Mouse (Mus musculus) mesoderm, embryonic 11.5 days (tissue): ENCODE data around the gene Usp3.
A peak's percentile ranks its signal among the peaks of the same experiment; 100 is the strongest.

Experiments
- DNase-seq: peaks from one replicate; pipeline ENCODE4 v3.0.0-alpha.2; 2012; ENCODE audit warnings: low read depth, low spot score

Gene Usp3

GRCm38 (mm10) chr9:66571986-66572700 lies 20.8 kb downstream of the Usp3 start:
- DNase-seq = no peak

DNA sequence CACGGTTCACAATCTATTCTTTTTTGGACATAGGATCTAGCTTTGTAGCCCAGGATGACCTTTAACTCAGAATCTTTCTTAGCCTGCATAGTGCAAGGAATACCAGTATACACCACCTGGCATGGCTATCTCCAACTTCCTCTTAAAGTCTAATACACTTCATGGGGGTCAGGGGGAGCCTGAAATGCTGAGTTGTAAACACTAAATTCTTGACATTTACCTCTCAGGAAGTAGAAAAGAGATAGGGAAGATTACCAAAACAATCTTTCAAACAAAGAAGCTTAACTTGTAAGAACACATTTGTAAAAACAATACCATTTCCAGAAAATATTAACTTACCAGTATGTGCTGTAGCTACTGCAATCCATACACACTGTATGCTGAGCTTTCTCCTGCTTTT lies 30.7 kb downstream of the Usp3 start:
- DNase-seq = no peak

- no peak for DNase-seq
Observed at GRCm38 (mm10) chr9:66561496-66561895, 31.4 kb downstream of the Usp3 start.

DNA sequence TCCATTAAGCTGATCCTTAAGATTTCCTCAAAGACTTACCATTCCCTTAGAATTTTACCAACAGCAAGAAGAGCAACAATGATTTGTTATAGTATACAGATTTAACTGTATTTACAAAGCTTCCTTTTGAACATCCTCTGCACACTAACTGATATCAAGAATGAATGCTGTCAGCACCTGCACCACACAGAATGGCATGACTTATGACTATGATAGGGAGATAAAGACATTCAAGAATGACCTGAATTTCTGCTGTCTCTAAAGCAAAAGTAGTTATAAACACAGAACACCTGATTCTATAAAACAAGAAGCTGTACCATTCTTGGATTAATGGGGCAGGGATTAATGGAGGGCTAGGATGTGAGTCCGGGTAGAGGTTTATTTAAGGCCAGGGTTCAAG lies 32.2 kb downstream of the Usp3 start:
- no peak for DNase-seq

- DNase-seq = peak; percentile 9
Observed at GRCm38 (mm10) chr9:66560295-66560694, 32.6 kb downstream of the Usp3 start.

GRCm38 (mm10) chr9:66558971-66559370 lies 34.0 kb downstream of the Usp3 start:
- DNase-seq = no peak

DNA sequence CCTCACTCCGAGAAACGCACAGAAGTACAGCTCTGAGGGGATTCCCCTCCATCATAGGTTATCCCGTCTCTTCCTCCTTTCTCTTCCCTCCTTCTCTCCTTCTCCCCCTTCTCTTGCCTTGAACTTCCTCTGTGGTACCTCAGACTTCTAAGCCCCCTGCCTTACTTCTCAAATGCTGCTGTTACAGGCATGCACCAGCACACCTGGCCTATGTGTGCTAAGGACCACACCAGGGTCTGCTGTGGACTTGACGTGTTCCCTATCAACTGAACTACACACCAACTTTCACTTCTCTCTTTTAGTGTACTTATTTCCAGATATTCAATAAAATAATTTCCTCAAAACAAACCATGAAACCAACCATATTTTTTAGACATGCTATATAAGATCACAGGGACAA lies 50.2 kb downstream of the Usp3 start:
- no peak for DNase-seq

DNA sequence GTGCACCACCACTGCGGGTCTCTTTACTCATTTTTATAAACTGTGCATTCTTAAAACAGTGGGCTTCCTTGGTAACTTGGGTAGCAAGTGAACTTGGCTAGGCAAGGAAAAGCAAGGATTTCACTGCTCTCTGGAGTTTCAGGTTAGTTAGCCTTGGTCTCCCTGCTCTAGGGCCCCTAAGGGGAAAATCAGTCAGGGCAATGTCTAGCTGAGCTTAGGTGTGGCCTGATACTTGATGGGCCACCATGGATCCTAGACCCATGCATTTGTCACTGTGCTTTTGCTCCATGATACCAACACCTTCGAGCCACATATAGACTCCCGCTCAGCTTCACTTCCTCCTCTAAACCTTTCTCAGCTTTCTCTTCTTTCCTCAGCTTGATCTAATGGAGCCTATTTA lies 71.3 kb downstream of the Usp3 start:
- no peak for DNase-seq

DNA sequence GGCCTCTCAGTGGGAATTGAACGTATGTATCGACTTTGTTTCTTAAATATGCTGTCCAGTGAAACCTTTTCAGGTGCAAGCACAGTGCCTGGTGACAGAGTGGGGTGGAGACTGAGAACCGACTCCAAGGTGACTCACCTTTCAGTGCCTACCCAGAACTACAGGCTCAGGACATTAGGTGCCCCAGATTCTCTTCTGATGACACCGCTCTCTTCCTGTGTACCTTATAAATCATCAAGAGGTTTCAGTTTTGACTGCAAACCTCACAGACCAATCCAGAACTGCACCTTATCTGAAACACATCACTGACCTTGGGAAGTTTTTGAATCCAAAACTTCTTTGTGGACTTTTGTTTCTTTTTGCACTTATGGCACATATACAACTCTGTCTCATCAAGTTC lies 72.6 kb downstream of the Usp3 start:
- no peak for DNase-seq

- DNase-seq = no peak
Observed at GRCm38 (mm10) chr9:66518901-66519300, 74.0 kb downstream of the Usp3 start.

GRCm38 (mm10) chr9:66518251-66518650 lies 74.7 kb downstream of the Usp3 start:
- no peak for DNase-seq

DNA sequence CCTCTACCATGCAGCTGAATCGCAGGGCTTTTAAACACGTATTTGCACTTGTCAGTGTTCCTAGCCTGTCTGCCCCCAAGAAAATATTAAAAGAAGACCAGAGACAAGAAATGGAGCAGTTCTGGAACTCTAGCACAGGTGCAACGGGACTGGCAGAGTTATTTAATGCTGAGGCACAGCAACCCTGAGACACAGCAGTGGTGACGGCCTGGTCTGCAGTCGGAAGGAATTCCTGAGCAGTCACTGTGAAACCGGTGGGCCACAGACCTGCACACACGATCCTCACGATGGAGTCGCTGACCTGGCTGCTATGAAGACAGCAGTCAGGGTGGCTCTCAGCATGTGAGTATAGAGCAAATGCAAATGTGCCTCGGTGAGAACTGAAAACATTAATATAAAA lies 75.2 kb downstream of the Usp3 start:
- DNase-seq = no peak

DNA sequence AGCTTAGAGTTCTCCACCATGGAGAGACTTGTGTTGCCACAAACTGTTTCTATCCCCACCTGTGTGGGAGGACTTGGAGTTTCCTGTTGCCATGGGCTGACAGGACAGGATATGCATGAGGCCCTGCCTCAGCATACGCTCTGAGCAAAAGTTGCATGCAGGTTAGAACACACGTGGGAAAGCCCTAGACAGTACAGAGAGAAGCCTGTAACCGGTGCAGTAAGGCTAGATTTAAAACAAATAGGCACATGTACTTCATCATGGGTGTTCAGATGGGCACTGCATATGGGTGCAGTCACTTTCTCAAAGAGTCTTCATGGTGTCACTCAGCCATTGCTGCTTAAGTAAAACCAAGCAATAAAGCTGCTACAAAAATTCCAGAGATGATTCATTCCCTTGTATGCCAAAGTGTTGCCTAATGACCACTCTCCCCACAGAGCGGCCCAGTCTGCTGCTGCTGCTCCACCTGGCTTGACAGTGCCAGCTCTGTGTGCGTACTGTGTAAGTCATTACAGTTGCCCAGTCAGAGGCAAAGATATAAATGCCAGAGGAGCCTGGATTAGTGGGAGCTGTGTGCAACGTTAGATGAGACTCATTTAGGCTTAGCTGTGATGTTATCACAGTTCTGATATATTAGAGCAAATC lies 76.5 kb downstream of the Usp3 start:
- no peak for DNase-seq

- DNase-seq = no peak
Observed at GRCm38 (mm10) chr9:66515680-66516210, 77.2 kb downstream of the Usp3 start.

DNA sequence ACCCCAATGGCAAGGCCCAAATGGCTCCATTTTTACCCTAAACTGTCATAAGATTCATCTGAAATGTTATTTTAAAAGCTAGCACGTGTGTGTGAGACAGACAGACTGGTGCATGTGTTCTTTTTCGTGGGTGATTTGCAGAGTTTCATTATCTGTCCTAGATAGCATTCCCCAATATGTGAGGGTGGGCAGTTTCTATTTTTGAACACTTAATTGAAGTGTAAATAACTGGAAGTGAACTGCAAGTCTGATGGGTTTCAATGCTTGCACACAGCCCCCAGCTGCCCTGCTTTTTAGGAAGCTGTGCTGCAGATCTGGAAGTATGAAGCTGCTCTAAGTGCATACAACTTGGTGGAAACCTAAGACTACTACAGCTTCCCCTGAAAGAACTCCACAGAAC lies 77.8 kb downstream of the Usp3 start:
- DNase-seq = no peak

DNA sequence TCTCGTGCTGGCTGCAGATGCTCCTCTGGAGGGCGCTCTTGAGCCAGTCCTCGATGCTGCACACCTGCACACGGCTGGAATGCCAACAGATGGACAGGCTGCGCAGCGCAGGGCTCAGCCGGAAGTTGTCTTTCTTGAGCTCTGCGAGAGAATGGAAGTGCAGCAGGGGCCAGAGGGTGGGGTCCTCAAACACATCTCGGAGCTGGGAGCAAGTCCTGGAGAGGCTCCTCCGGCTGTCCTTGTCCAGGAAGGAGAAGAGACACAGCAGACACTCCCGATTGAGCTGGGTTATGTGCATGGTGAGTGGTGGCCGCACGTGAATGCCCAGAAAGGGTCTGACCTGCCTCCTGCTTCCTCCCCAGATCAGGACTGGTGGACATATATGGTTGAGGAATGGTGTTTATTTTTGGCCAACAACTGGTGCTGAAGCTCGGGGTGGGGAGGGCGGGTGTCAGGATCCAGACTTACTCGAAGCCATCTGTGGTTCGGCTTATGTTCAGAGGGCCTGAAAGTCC lies 78.6 kb downstream of the Usp3 start, which contains the start of gene Fbxl22:
TSS of gene Fbxl22 (minus strand) at position 338 of the 515 bp plus-strand sequence.
- DNase-seq = no peak

- no peak for DNase-seq
Observed at GRCm38 (mm10) chr9:66513661-66514255, 79.2 kb downstream of the Usp3 start.

DNA sequence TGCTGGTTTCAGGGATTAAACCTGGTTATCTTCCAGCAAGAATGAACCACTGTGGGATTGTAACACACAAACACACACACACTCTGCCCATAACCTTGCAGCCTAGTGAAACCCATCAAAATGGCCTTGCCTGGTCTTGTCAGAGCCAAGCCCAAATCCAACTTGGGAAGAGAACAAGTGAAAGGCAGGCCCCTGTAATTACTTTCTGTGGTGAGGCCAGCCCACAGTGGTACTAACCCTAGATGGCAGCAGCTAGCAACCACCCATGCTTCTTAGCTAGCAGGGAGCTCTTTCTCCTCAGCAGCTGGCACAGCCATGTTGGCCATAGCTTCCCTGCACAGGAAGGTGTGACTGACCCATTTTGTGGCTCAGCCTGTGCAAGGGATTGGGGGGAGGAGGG lies 79.8 kb downstream of the Usp3 start:
- no peak for DNase-seq

- peak; percentile 90 for DNase-seq
Observed at GRCm38 (mm10) chr9:66512351-66512671, 80.6 kb downstream of the Usp3 start.

GRCm38 (mm10) chr9:66511580-66512350 lies 81.2 kb downstream of the Usp3 start:
- peak; percentile 96 for DNase-seq

DNA sequence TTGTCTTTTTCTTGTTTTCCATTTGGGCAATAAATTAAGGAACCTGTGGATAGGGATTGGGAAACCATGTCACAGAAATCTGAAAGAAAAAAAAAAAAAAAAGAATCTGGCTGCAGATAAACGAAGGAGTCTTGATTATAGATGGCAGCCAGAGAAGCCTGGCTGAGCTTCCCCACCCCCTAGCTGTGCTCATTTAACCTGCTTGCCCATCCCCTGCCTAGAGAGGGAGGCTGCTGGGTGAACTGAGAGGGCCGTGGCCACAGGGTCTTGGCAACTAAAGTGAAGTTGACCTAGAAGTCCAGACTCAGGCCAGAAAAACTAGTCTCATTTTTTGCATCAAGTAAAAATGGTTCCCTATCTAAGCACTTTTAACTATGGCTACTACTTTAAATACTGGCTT lies 82.0 kb downstream of the Usp3 start:
- no peak for DNase-seq

GRCm38 (mm10) chr9:66510351-66510841 lies 82.5 kb downstream of the Usp3 start:
- no peak for DNase-seq
